Mouse (Mus musculus): ENCODE measurements around the gene Slc5a11.

The Slc5a11 gene

GRCm38 (mm10) chr7:123214365-123215075 is at the start of gene Slc5a11:
Gene Slc5a11 (plus strand): TSS chr7:123214780.
- DNase-seq (ENCODE audit: extremely low read depth, insufficient read length, low spot score): no peak

- no peak for DNase-seq (ENCODE audit: extremely low read depth, insufficient read length, low spot score)
Measured at GRCm38 (mm10) chr7:123167436-123167835, 47.1 kb upstream of the Slc5a11 start.

GRCm38 (mm10) chr7:123169618-123170017 is 45.0 kb upstream of the Slc5a11 start:
- DNase-seq (ENCODE audit: extremely low read depth, insufficient read length, low spot score): no peak

DNA sequence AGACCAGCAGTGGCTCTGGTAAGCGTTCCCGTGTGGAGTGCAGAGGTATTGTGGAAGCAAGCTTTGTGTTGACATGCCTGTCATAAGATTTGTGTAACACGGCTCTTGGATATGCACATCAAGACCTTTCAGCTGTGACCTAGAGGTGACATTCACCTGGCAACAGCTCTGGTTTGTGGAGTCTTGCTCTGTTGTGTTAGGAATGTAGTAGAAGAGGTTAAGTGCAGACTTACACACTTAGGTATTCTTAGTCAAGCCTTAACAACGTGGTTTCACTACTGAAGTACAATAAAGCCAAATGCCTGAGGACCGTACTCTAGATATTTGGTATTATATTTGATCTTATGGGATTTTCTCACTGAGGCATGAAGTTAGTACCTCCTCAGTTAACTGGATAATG is 42.5 kb upstream of the Slc5a11 start:
- no peak for DNase-seq (ENCODE audit: extremely low read depth, insufficient read length, low spot score)

GRCm38 (mm10) chr7:123177215-123177614 is 37.4 kb upstream of the Slc5a11 start:
- no peak for DNase-seq (ENCODE audit: extremely low read depth, insufficient read length, low spot score)

DNA sequence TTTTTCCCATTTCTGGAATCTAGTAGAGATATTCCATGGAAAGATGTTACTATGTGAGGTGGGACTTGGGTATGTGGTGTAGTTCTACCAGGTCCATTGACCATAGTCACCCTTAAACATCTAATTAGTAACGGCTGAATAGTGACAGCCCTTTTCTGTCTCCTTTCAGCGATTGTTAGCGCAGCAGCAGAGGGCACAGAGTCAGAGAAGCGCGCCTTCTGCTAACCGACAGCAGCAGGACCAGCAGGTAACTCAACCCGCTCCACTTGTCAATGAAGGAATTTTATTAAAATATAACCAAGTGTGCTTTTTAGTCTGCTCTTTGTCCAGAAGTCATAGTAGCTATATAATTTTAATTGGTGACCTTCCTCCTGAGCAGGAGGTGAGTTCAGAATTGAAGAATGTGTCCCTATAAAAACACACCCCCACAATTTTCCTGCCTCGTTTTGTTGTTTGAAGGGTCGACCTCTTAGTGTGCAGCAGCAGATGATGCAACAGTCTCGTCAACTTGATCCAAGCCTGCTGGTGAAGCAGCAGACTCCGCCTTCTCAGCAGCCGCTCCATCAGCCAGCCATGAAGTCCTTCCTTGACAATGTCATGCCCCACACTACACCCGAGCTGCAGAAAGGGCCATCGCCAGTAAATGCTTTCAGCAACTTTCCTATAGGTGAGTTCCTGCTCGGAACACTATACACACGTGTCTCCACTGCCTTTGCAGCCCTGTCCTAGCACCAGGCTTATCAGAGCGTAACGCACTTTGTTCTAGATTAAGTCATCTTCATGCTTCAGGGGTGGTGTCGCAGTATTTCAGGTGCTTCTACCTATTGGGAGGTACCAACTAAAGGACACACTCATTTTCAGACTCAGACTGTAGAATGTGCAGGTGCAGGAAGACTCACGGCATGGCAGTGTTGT is 32.5 kb upstream of the Slc5a11 start:
- no peak for DNase-seq (ENCODE audit: extremely low read depth, insufficient read length, low spot score)

DNA sequence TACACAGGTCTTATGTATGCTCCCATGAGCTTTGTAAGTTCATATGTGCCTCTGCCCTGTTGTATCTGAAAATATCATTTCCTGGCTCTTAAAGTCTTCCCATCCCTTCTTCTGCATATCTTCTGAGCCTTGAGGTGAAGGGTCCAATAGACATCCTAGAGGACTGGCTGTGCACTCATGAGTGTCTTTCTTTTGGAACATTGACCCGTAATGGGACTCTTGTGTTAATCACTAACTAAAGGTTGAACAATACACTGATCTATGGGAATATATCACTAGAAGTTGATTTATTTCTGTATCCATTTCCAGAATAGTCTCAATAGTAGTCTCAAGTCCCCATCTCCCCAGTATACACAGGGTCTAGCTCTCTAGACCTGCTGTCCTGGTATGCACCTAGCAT is 29.7 kb upstream of the Slc5a11 start:
- DNase-seq (ENCODE audit: extremely low read depth, insufficient read length, low spot score): no peak

DNA sequence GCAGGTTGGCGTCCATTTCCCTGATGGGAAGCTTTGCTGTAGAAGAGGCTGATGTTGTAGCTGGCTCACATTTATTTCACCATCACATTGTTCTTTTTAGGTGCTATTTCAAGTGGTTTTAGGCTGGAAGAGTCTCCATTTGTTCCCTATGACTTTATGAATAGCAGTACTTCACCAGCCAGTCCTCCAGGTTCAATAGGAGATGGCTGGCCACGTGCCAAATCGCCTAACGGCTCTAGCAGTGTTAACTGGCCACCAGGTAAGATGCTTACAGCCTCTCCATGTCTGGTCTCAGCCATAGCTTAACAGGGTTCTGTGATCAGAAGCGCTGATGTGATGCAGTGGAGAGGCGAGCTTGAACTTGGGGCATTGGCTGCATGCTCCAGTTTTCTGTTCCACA is 28.1 kb upstream of the Slc5a11 start:
- DNase-seq (ENCODE audit: extremely low read depth, insufficient read length, low spot score): no peak

DNA sequence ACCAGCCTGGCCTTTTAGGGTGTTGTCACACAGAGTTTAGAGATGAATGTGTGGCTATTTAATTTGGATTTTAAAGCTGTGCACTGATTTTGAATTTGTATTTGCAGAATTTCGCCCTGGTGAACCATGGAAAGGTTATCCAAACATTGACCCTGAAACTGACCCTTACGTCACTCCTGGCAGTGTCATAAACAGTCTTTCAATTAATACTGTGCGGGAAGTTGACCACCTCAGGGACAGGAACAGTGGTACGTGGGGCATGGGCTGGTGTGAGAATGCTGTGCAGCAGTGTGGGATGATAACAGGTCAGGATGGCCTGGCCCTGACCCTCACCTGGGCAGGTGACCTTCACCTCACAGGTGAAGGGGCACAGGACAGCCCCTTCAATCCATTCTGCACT is 27.3 kb upstream of the Slc5a11 start:
- no peak for DNase-seq (ENCODE audit: extremely low read depth, insufficient read length, low spot score)

DNA sequence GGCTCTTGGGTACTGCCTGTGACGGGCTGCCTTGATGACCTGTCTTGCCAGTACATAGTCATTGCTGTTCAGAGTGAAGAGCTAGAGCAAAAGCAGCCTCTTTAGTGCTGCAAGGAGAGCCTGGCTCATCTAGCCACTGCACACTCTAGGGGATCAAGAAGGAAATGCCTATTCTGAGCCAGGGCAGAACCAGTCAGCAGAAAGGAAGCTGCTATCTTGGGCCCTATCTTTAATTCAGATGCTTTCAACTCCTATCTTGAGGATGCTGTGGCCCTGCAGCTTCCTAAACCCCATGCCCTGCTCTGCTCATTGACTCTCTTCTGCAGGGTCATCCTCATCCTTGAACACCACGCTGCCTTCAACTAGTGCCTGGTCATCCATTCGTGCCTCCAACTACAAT is 26.1 kb upstream of the Slc5a11 start:
- DNase-seq (ENCODE audit: extremely low read depth, insufficient read length, low spot score): no peak

- no peak for DNase-seq (ENCODE audit: extremely low read depth, insufficient read length, low spot score)
Measured at GRCm38 (mm10) chr7:123189762-123190161, 24.8 kb upstream of the Slc5a11 start.

- DNase-seq (ENCODE audit: extremely low read depth, insufficient read length, low spot score): no peak
Measured at GRCm38 (mm10) chr7:123191731-123192130, 22.8 kb upstream of the Slc5a11 start.

DNA sequence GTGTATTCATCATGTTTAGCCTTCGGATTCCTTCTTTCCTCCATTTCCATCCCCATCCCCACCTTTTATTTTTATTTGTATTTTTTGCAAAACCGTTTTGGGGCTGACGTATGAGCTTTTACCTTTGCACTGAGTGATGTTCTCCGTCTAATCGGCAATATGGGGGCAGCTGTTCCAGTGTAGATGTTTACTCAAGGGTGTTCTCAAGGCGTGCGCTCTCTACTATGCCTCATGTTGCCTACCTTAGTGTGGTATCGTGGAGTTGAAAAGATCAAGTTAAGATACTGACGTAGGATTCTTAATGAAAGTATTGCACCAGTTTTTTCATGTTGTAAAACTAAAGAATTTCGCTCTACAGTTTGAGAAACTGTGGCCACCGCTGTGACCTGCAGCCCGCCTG is 21.4 kb upstream of the Slc5a11 start:
- DNase-seq (ENCODE audit: extremely low read depth, insufficient read length, low spot score): no peak

GRCm38 (mm10) chr7:123194696-123195095 is 19.9 kb upstream of the Slc5a11 start:
- no peak for DNase-seq (ENCODE audit: extremely low read depth, insufficient read length, low spot score)

GRCm38 (mm10) chr7:123196432-123196831 is 18.1 kb upstream of the Slc5a11 start:
- no peak for DNase-seq (ENCODE audit: extremely low read depth, insufficient read length, low spot score)

DNA sequence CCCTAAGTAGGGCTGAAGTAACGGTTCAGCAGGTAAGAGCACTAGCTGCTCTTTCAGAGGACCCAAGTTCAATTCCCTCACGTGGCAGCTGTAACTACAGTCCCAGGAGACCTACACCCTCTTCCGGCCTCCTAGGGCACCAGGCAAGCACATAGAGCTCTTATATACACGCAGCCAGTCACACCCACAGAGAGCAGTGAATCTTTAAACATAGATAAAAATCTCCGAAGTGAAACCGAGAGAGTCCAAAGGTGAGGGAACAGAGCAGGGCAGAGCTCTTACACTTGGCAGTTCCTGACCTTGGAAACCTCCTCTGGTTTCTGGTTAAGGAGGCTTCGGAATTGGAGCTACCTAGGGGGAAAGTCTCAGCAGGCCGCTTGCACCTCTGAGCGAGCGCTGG is 15.9 kb upstream of the Slc5a11 start:
- DNase-seq (ENCODE audit: extremely low read depth, insufficient read length, low spot score): no peak

GRCm38 (mm10) chr7:123199151-123199550 is 15.4 kb upstream of the Slc5a11 start:
- no peak for DNase-seq (ENCODE audit: extremely low read depth, insufficient read length, low spot score)

DNA sequence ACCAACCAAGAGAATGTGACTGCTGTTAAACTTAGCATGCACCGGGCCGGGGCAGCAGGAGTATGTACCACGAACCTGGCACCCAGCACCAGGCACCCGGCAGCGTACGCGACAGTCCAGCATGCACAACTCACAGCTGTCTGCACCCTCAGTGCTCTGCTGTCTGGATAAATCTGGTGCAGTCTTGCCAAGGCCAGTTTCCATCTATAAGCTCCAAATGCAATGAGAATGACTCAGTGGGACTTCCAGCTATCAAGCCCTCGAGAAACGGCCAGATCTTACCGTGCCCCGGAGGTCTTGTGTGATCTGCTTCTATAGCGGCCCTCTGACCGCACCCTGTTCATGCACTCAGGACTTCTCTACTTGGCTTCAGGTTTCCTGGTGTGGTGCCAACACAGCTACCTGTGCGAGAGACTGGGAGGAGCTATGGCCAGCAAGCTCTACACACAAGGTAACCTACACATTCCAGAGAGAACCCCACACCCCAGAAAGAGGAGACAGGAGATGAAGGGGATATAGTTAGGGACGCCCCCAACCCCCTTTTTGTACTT is 14.8 kb upstream of the Slc5a11 start:
- DNase-seq (ENCODE audit: extremely low read depth, insufficient read length, low spot score): no peak

DNA sequence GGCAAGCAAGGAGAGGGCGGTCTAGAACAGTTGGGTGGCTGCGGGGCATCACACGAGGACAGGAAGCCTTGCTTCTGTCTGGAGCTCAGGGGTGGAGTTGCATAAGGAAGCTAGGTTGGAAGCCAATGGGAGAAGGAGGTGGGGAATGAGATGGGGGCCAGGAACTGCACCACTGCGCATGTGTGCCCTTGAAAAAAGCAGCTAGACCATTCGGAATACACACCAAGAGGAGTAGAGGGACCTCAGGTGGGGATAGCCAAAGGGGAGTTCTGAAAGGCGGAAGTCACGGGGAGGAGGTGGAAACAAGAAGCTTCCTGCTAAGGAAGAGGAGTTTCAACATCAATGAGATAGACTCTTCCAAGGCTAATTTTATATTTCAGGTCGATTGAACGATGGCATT is 13.9 kb upstream of the Slc5a11 start:
- DNase-seq (ENCODE audit: extremely low read depth, insufficient read length, low spot score): no peak

GRCm38 (mm10) chr7:123205261-123205660 is 9.3 kb upstream of the Slc5a11 start:
- peak; percentile 33 for DNase-seq (ENCODE audit: extremely low read depth, insufficient read length, low spot score)

DNA sequence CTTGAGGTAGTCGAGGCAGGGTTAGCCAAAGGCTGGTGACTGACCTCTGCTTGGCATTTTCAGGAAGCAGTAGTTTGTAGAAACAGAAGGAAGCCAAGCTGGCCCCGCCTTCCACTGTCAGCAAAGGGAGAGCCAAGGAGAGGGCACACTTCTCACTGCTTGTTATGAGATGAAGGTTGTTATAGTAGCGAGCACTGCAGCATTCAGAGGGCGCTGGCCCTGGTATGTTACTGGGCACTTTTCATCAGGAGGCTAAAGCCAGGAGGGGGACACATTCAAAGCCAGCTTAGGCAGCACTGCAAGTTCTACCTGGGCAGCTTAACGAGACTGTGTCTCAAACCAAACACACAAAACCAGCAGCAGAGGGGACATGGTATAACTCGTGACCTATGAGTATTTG is 7.0 kb upstream of the Slc5a11 start:
- DNase-seq (ENCODE audit: extremely low read depth, insufficient read length, low spot score): no peak

- no peak for DNase-seq (ENCODE audit: extremely low read depth, insufficient read length, low spot score)
Measured at GRCm38 (mm10) chr7:123209864-123210263, 4.7 kb upstream of the Slc5a11 start.
